ENCODE assay signal across 30 mouse cellular contexts in genomic region chr8:117111641-117112040, GRCm38 (mm10). TPM values are rescaled to one million over a fixed set of nuclear protein-coding genes. Genes with fewer than 3 reads are reported as not detected.
DNase-seq lines count a peak whose midpoint lies in the region; ATAC-seq lines count a peak whose summit lies in the region.
"Had no signal": no experiment of that assay in that cellular context is flagged by ENCODE, and none has a peak within 500 bp of the region (broad histone marks: within the 10 kb centered on the region; RNA-seq: fewer than 3 reads in every experiment).

No protein-coding gene starts in this region.

- 66% methylated on average over 3 of the region's 3 CpGs for WGBS in stomach, embryonic 16.5 days

- peak; percentile 30 to 39 for DNase-seq in urinary bladder, adult 18-20 months (ENCODE audit: low spot score in 2 of 2)
- no peak for DNase-seq in urinary bladder, postnatal 10 days (ENCODE audit: low spot score)
- peak; percentile 87 to 91 for DNase-seq in lung, adult 18-20 months
- DNase-seq in lung, postnatal 14 days: peak; percentile 66
- DNase-seq in thymus, postnatal 36 days: no peak
- no peak for DNase-seq in gastrocnemius, postnatal 36 days
- no peak for DNase-seq in ovary, postnatal 36 days (ENCODE audit: low spot score)
- DNase-seq: adrenal gland, postnatal 25 days; cerebellum, adult 9-10 months; kidney, postnatal 36 days; lung, embryonic 14.5 days; right cerebral cortex, postnatal 14 days; spleen, adult 18-20 months; thymus, adult 18-20 months; thymus, postnatal 4 days had no signal

- no peak for ATAC-seq in stomach, embryonic 16.5 days (ENCODE audit: insufficient read depth, low FRiP score)
- ATAC-seq: forebrain, embryonic 14.5 days; liver, embryonic 12.5 days; midbrain, embryonic 13.5 days had no signal

- no peak overlapping the region for H3K9ac ChIP-seq in stomach, embryonic 16.5 days (ENCODE audit: low read length)
- H3K9ac ChIP-seq: embryonic facial prominence, embryonic 15.5 days; hindbrain, embryonic 13.5 days; kidney, embryonic 15.5 days; limb, embryonic 12.5 days; liver, embryonic 12.5 days; lung, embryonic 14.5 days; midbrain, embryonic 13.5 days had no signal

- peaks cover 4% of the 10 kb centered on the region; the same call in 1 of the 2 replicates for H3K4me1 ChIP-seq in stomach, embryonic 16.5 days (ENCODE audit: control insufficient read depth, insufficient read depth, low read length)

- intact Hi-C loops in gastrocnemius, postnatal 36 days (cut with DNase I): no loop called here

- peak overlapping the region; percentile 70 for H3K27ac ChIP-seq in stomach, embryonic 16.5 days (ENCODE audit: low read length)
- H3K27ac ChIP-seq: embryonic facial prominence, embryonic 15.5 days; hindbrain, embryonic 13.5 days; kidney, embryonic 15.5 days; limb, embryonic 12.5 days; liver, embryonic 12.5 days; midbrain, embryonic 13.5 days had no signal

- H3K4me2 ChIP-seq in stomach, embryonic 16.5 days (ENCODE audit: low read depth, low read length): no peak overlapping the region
- H3K4me2 ChIP-seq: embryonic facial prominence, embryonic 15.5 days; hindbrain, embryonic 13.5 days; kidney, embryonic 15.5 days; limb, embryonic 12.5 days; liver, embryonic 12.5 days; lung, embryonic 14.5 days; midbrain, embryonic 13.5 days had no signal

- H3K4me3 ChIP-seq in stomach, embryonic 16.5 days (replicated peaks; ENCODE audit: low read length): no peak overlapping the region
- H3K4me3 ChIP-seq: embryonic facial prominence, embryonic 15.5 days; hindbrain, embryonic 13.5 days; kidney, embryonic 15.5 days; limb, embryonic 12.5 days; liver, embryonic 12.5 days; midbrain, embryonic 13.5 days had no signal

- H3K36me3 ChIP-seq in stomach, embryonic 16.5 days (ENCODE audit: control insufficient read depth, insufficient read depth, low read length): no peaks in the 10 kb centered on the region
- H3K36me3 ChIP-seq: embryonic facial prominence, embryonic 15.5 days; hindbrain, embryonic 13.5 days; kidney, embryonic 15.5 days; limb, embryonic 12.5 days; midbrain, embryonic 13.5 days had no signal

- no peaks in the 10 kb centered on the region for H3K27me3 ChIP-seq in stomach, embryonic 16.5 days (ENCODE audit: control insufficient read depth, insufficient read depth, low read length)
- H3K27me3 ChIP-seq: embryonic facial prominence, embryonic 15.5 days; hindbrain, embryonic 13.5 days; kidney, embryonic 15.5 days; limb, embryonic 12.5 days; liver, embryonic 12.5 days; megakaryocyte, embryonic 14.5 days; midbrain, embryonic 13.5 days had no signal

- 0 out of 2 replicates have a peak, but pooled peaks cover 5% of the 10 kb centered on the region for H3K9me3 ChIP-seq in stomach, embryonic 16.5 days (replicated peaks; ENCODE audit: control insufficient read depth, low read length)
- H3K9me3 ChIP-seq: embryonic facial prominence, embryonic 15.5 days; hindbrain, embryonic 13.5 days; kidney, embryonic 15.5 days; midbrain, embryonic 13.5 days had no signal

RNA-seq across cellular contexts. Expression of gene Bco1, which starts 16.0 kb away (rescaled TPM):
- polyA plus RNA-seq in stomach, embryonic 16.5 days (2015; fragmentation: Nextera tagmentation; extraction: Ambion mirVana): 0.92 and 1.2 TPM in 2 replicates
- total RNA-seq in gastrocnemius, postnatal 36 days (2021): under 1 TPM in 1 of 2 experiments, not detected in 1; 0.15 TPM
- total RNA-seq: gastrocnemius, adult 8-10 months; left cerebral cortex, postnatal 14 days; neutrophil, adult 5-6 weeks had no signal
- polyA plus RNA-seq: C2C12; forebrain, embryonic 14.5 days had no signal

RNA-seq across cellular contexts. Expression of gene Pkd1l2, which starts 29.4 kb away (rescaled TPM):
- polyA plus RNA-seq in stomach, embryonic 16.5 days (2015; fragmentation: Nextera tagmentation; extraction: Ambion mirVana): 0.48 and 0.71 TPM in 2 replicates
- under 1 TPM; 0.13 to 0.15 TPM for total RNA-seq in gastrocnemius, postnatal 36 days (2021)
- total RNA-seq: common myeloid progenitor, adult 5-6 weeks; left cerebral cortex, postnatal 14 days had no signal
- polyA plus RNA-seq: C2C12; forebrain, embryonic 14.5 days; intestine, embryonic 14.5 days; limb, embryonic 12.5 days; lung, embryonic 14.5 days; midbrain, embryonic 13.5 days had no signal

RNA-seq across cellular contexts. Expression of gene Gan, which starts 46.3 kb away (rescaled TPM):
- 2.2 TPM in 2 replicates for polyA plus RNA-seq in stomach, embryonic 16.5 days (2015; fragmentation: Nextera tagmentation; extraction: Ambion mirVana)
- total RNA-seq in gastrocnemius, postnatal 36 days (2021): 1 to 10 TPM; 3.9 to 4.5 TPM

Comparison
In these comparisons a context has a peak if more than half of its experiments do, and no peak if none do; other contexts are left out.
1. DNase-seq: peak in urinary bladder, adult 18-20 months (2 of 2), lung, adult 18-20 months (2 of 2) and lung, postnatal 14 days (single experiment); none in urinary bladder, postnatal 10 days (single experiment), thymus, postnatal 36 days (0 of 2), gastrocnemius, postnatal 36 days (0 of 2) and ovary, postnatal 36 days (single experiment).